Mouse (Mus musculus) stomach, embryonic 15.5 days (tissue): ENCODE measurements around the gene Aif1. TPM values are rescaled to one million over a fixed set of nuclear protein-coding genes. Genes with fewer than 3 reads are reported as not detected.

Source experiments
- ATAC-seq: fragments of 200-750 bp; cut with Nextera tagmentation; 2 replicates; pipeline ENCODE4 v1.8.0; 2017; ENCODE audit warnings: low read depth, moderate number of reproducible peaks, moderate TSS enrichment; ENCODE audit not compliant: insufficient read depth, low FRiP score
- H3K27ac ChIP-seq: fragments of 300-500 bp; sonication (generic); 2 replicates; pipeline ENCODE4 v1.5.1; 2015; ENCODE audit warnings: mild to moderate bottlenecking, inconsistent platforms
- H3K27me3 ChIP-seq: fragments of 300-500 bp; sonication (generic); replicated peaks from 2 replicates; pipeline ENCODE4 v1.6.1; 2015; ENCODE audit warnings: inconsistent platforms
- H3K36me3 ChIP-seq: fragments of 300-500 bp; sonication (generic); 2 replicates; pipeline ENCODE4 v1.6.1; 2015; ENCODE audit warnings: inconsistent platforms
- H3K4me1 ChIP-seq: fragments of 300-500 bp; sonication (generic); 2 replicates; pipeline ENCODE4 v1.6.1; 2015; ENCODE audit warnings: inconsistent platforms
- H3K4me2 ChIP-seq: fragments of 300-500 bp; sonication (generic); 2 replicates; pipeline ENCODE4 v1.6.1; 2015; ENCODE audit warnings: mild to moderate bottlenecking, inconsistent platforms
- H3K4me3 ChIP-seq: fragments of 300-500 bp; sonication (generic); replicated peaks from 2 replicates; pipeline ENCODE4 v1.5.1; 2015; ENCODE audit warnings: inconsistent platforms
- H3K9ac ChIP-seq: fragments of 300-500 bp; sonication (generic); 2 replicates; pipeline ENCODE4 v1.6.1; 2015; ENCODE audit warnings: inconsistent platforms
- H3K9me3 ChIP-seq: fragments of 300-500 bp; sonication (generic); 2 replicates; pipeline ENCODE4 v1.6.1; 2016; ENCODE audit warnings: inconsistent platforms
- WGBS: fragments of 180-500 bp; shearing (Covaris S2); methylation state at CpG from one replicate; pipeline ENCODE4 v1.1.7; 2015; 5-methylcytosine and 5-hydroxymethylcytosine counted together
- polyA plus RNA-seq: library from polyadenylated mRNA; unstranded; fragments of >200 nt; fragmentation: Nextera tagmentation; extraction: Ambion mirVana; gene quantifications from 2 replicates; pipeline ENCODE4 v1.2.1, GENCODE M21; 2015

Aif1 gene
- polyA plus RNA-seq, 1 experiment from 2014 or later, result 18.7 TPM

GRCm38 (mm10) chr17:35204494-35205379 lies 28.9 kb upstream of the Aif1 start, which contains the start of gene Lta:
TSS of gene Lta (minus strand) at chr17:35205351.
- 30% methylated on average over 20 of the region's 20 CpGs for WGBS
- H3K4me3 ChIP-seq, result no peak within 1 kb of the TSS
- no peak within 1 kb of the TSS for H3K27ac ChIP-seq
- H3K4me2 ChIP-seq, result no peak within 1 kb of the TSS
- no peak for ATAC-seq
- H3K9me3 ChIP-seq, result no peaks in the 10 kb centered on the region
- H3K9ac ChIP-seq, result no peak within 1 kb of the TSS; the same call in 1 of the 2 replicates
- peaks cover 12% of the 10 kb centered on the region for H3K27me3 ChIP-seq
- H3K36me3 ChIP-seq, result no peaks in the 10 kb centered on the region
- H3K4me1 ChIP-seq, result 0 out of 2 replicates have a peak, but pooled peaks cover 9% of the 10 kb centered on the region

GRCm38 (mm10) chr17:35202442-35202841 lies 26.6 kb upstream of the Aif1 start:
- no peak overlapping the region for H3K4me2 ChIP-seq
- no peak overlapping the region for H3K4me3 ChIP-seq
- H3K27ac ChIP-seq, result no peak overlapping the region
- peaks cover 16% of the 10 kb centered on the region for H3K27me3 ChIP-seq
- ATAC-seq, result no peak
- H3K4me1 ChIP-seq, result 0 out of 2 replicates have a peak, but pooled peaks cover 9% of the 10 kb centered on the region
- no peak overlapping the region for H3K9ac ChIP-seq
- 75% methylated on average over 4 of the region's 4 CpGs for WGBS
- H3K36me3 ChIP-seq, result no peaks in the 10 kb centered on the region
- no peaks in the 10 kb centered on the region for H3K9me3 ChIP-seq

GRCm38 (mm10) chr17:35201787-35202186 lies 25.9 kb upstream of the Aif1 start, which contains the start of gene Tnf:
TSS of gene Tnf (minus strand) at chr17:35202007.
- H3K4me3 ChIP-seq, result peak within 1 kb of the TSS; percentile 8
- no peaks in the 10 kb centered on the region for H3K9me3 ChIP-seq
- no peak within 1 kb of the TSS for H3K9ac ChIP-seq
- no peak within 1 kb of the TSS; the same call in 1 of the 2 replicates for H3K4me2 ChIP-seq
- H3K36me3 ChIP-seq, result no peaks in the 10 kb centered on the region
- no peak within 1 kb of the TSS for H3K27ac ChIP-seq
- ATAC-seq, result no peak
- H3K27me3 ChIP-seq, result peaks cover 16% of the 10 kb centered on the region
- H3K4me1 ChIP-seq, result 0 out of 2 replicates have a peak, but pooled peaks cover 9% of the 10 kb centered on the region
- 26% methylated on average over 13 of the region's 13 CpGs for WGBS

- 60% methylated on average over 11 of the region's 11 CpGs for WGBS
- Histone ChIP-seq H3K27ac (no peak overlapping the region), H3K4me2 (no peak overlapping the region), H3K4me1 (0 out of 2 replicates have a peak, but pooled peaks cover 9% of the 10 kb centered on the region), H3K4me3 (peak overlapping the region; percentile 8; the same call in 1 of the 2 replicates), H3K27me3 (peaks cover 16% of the 10 kb centered on the region), H3K9ac (no peak overlapping the region), H3K9me3 (no peaks in the 10 kb centered on the region), H3K36me3 (no peaks in the 10 kb centered on the region)
- ATAC-seq, result no peak
These were observed 25.3 kb upstream of the Aif1 start for GRCm38 (mm10) chr17:35201128-35201527.

GRCm38 (mm10) chr17:35200398-35200797 lies 24.5 kb upstream of the Aif1 start:
- Histone ChIP-seq H3K27me3 (peaks cover 21% of the 10 kb centered on the region), H3K4me1 (peaks cover 14% of the 10 kb centered on the region; the same call in 1 of the 2 replicates), H3K36me3 (no peaks in the 10 kb centered on the region), H3K4me3 (no peak overlapping the region), H3K27ac (no peak overlapping the region), H3K4me2 (no peak overlapping the region), H3K9me3 (no peaks in the 10 kb centered on the region), H3K9ac (no peak overlapping the region)
- 72% methylated on average over 11 of the region's 11 CpGs for WGBS
- ATAC-seq, result no peak

DNA sequence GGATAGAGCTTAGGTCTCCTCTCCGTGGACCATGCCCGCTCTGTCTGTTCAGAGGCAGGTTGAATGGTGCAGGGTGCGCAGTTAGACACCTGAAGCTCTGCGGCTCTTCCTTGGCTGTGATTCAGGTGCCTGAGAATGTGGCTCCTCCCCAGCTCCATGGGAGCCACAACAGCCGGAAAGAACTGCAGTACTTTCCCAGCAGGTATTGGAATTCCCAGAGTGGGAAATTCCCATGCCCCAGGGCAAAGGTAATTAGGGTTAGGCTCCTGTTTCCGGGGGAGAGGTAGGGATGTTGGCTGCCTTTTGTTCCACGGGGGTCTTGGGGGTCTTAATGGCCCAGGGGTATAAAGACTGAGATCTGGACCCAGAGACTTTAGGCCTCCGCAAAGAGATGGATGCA lies 23.1 kb upstream of the Aif1 start:
- Histone ChIP-seq H3K4me2 (no peak overlapping the region), H3K27me3 (peaks cover 24% of the 10 kb centered on the region), H3K4me3 (no peak overlapping the region), H3K27ac (no peak overlapping the region), H3K4me1 (peaks cover 18% of the 10 kb centered on the region; the same call in 1 of the 2 replicates), H3K36me3 (no peaks in the 10 kb centered on the region), H3K9me3 (no peaks in the 10 kb centered on the region), H3K9ac (no peak overlapping the region)
- 31% methylated on average over 8 of the region's 8 CpGs for WGBS
- ATAC-seq, result no peak

- no peak for ATAC-seq
- Histone ChIP-seq H3K9me3 (no peaks in the 10 kb centered on the region), H3K27ac (no peak overlapping the region), H3K27me3 (peaks cover 24% of the 10 kb centered on the region), H3K4me2 (no peak overlapping the region), H3K36me3 (no peaks in the 10 kb centered on the region), H3K4me1 (peaks cover 18% of the 10 kb centered on the region; the same call in 1 of the 2 replicates), H3K4me3 (no peak overlapping the region), H3K9ac (no peak overlapping the region)
- WGBS, result 57% methylated on average over 7 of the region's 7 CpGs
These were observed 22.2 kb upstream of the Aif1 start for GRCm38 (mm10) chr17:35198029-35198428.

DNA sequence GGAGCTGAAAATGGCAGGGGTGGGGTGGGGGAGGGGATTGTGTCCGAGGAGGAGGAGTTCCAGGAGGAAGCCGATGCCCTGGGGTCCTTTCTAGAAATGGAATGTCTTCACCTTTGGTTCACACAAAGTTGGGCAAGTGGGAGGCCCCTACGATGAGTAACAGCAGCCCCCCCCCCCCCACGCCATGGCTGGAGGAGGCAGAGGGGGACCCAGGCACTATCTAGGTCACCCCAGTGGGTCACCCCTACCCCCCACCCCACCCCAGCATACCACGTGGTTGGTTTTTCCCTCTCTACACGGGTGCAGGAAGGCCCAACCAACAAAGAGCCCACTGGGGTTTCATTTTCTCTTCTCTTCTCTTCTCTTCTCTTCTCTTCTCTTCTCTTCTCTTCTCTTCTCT lies 21.3 kb upstream of the Aif1 start:
- WGBS, result 17% methylated on average over 6 of the region's 6 CpGs
- no peaks in the 10 kb centered on the region for H3K9me3 ChIP-seq
- no peak overlapping the region for H3K4me2 ChIP-seq
- H3K27ac ChIP-seq, result no peak overlapping the region
- ATAC-seq, result no peak
- H3K27me3 ChIP-seq, result peaks cover 24% of the 10 kb centered on the region
- no peak overlapping the region for H3K9ac ChIP-seq
- peaks cover 18% of the 10 kb centered on the region; the same call in 1 of the 2 replicates for H3K4me1 ChIP-seq
- no peak overlapping the region for H3K4me3 ChIP-seq
- H3K36me3 ChIP-seq, result no peaks in the 10 kb centered on the region

DNA sequence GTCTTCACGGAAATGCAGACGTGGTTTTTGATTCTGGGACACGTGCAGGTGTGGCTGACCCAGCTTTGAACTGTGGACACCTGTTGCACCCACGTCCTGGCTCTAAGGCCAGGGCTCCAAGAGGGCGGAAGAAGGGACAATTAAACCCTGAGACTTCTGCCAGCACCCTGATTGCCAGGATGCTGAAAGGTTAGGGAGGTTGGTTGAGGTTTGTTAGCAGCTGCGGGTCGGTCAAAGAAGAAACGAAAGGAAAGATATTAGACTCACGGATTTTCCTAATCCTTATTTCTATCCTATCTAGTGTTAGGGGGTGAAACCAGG lies 20.4 kb upstream of the Aif1 start:
- Histone ChIP-seq H3K27ac (no peak overlapping the region), H3K9me3 (no peaks in the 10 kb centered on the region), H3K9ac (no peak overlapping the region), H3K4me2 (peak overlapping the region; percentile 93), H3K27me3 (peaks cover 16% of the 10 kb centered on the region), H3K4me3 (peak overlapping the region; percentile 47), H3K4me1 (peaks cover 15% of the 10 kb centered on the region; the same call in 1 of the 2 replicates), H3K36me3 (no peaks in the 10 kb centered on the region)
- ATAC-seq, result no peak
- 31% methylated on average over 9 of the region's 9 CpGs for WGBS

GRCm38 (mm10) chr17:35195631-35196320 lies 19.9 kb upstream of the Aif1 start:
- H3K27ac ChIP-seq, result no peak overlapping the region
- no peaks in the 10 kb centered on the region for H3K36me3 ChIP-seq
- 2% methylated on average over 63 of the region's 66 CpGs for WGBS
- peak overlapping the region; percentile 47 for H3K4me3 ChIP-seq
- peak overlapping the region; percentile 93 for H3K4me2 ChIP-seq
- peaks cover 15% of the 10 kb centered on the region; the same call in 1 of the 2 replicates for H3K4me1 ChIP-seq
- peak overlapping the region; percentile 35 for H3K9ac ChIP-seq
- peaks cover 15% of the 10 kb centered on the region for H3K27me3 ChIP-seq
- ATAC-seq, result peak; percentile 73
- H3K9me3 ChIP-seq, result no peaks in the 10 kb centered on the region

DNA sequence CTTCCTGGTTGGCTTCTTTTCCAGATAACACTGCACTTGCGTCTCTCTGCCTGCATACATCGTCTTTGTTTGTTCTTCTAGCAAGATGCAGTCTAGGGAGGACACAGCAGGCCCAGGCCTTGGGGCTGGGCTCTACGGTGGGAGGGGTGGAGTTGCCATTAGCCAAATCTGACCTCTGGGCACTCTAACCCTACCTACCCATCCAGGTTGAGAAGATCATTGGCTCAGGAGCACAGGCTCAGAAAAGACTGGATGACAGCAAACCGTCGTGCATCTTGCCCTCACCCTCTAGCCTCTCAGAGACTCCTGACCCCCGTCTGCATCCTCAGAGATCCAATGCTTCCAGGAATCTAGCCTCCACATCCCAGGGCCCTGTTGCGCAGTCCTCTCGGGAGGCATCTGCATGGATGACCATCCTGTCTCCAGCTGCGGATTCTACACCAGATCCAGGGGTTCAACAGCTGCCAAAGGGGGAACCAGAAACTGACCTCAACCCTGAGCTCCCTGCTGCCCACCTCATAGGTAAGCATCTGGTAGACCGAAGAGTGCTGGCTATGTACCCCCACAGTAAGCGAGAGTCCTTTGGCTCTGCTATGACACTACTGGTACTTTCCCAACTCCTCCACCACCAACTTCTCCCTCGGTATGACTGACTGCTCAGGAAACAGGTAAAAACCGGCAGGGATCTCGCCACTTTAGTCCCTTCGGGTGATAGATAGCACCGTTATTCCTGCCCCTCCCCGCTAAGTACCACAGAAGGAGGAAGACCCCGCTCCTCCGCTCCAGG lies 19.2 kb upstream of the Aif1 start:
- Histone ChIP-seq H3K9ac (no peak overlapping the region), H3K4me1 (peaks cover 15% of the 10 kb centered on the region; the same call in 1 of the 2 replicates), H3K4me3 (peak overlapping the region; percentile 47), H3K9me3 (no peaks in the 10 kb centered on the region), H3K36me3 (no peaks in the 10 kb centered on the region), H3K27me3 (peaks cover 15% of the 10 kb centered on the region), H3K27ac (no peak overlapping the region), H3K4me2 (peak overlapping the region; percentile 93)
- 38% methylated on average over 19 of the region's 19 CpGs for WGBS
- no peak for ATAC-seq
